In the genomic region with DNA sequence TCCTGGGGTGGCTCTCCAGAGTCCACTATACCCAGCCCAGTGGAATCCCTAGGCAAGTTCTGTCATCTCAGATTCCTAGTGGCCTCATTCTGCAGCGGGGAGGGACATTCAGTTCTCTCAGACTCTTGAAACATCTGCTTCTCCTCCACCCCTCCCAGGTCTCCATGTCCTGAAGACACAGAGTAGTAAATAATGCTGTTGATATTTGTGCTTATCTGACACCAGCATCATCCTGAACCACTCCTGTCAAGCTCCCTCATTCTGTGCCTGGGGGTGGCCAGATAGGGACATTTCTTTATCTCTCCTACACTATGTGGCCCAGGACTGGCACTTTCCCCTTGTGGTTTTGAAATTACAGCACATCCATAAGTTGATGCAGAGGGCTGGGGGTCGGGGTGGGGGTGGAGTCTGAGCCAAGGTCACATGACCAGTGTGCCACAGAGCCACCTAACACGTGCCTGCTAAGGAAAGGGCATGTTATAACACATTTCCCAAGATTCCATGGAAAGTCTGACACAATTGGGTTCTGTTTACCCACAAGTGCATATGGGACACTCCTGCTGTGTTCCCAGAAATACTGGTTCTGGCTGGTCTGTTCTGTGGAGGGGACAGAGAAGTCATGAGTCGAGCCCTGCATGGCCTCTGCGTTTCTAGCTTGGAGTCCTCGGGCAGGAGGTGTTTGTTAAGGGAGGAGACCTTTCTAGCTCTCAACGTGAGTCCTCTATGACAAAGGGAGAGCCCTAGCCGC, we compare ENCODE assay signal across 1 mouse cellular context.
A peak's percentile ranks its signal among the peaks of the same experiment; 100 is the strongest.
TF ChIP-seq lines count a peak whose summit lies in the region.

No protein-coding gene starts in this region.

TF ChIP-seq in MEL, 35 proteins besides CTCF, POLR2A, EP300 and RAD21:
- TF ChIP-seq ETS1 (IDR thresholded peaks at IDR 0.05; ENCODE audit: low read depth, low read length), result peak; percentile 85
- TF ChIP-seq TCF12 (IDR thresholded peaks at IDR 0.05; ENCODE audit: low read depth, low read length), result peak; percentile 97
- peak; percentile 96 for TF ChIP-seq GATA1 (IDR thresholded peaks at IDR 0.05; ENCODE audit: low read depth, low read length)
- TF ChIP-seq MAX (IDR thresholded peaks at IDR 0.05; ENCODE audit: low read length), result peak; percentile 95
- no peak for TF ChIP-seq SMC3 (IDR thresholded peaks at IDR 0.05; ENCODE audit: low read depth, low read length)
- TF ChIP-seq SIN3A (IDR thresholded peaks at IDR 0.05; ENCODE audit: low read length), result peak; percentile 76
- TF ChIP-seq ZKSCAN1 (IDR thresholded peaks at IDR 0.05; ENCODE audit: low read depth, low read length), result no peak
- peak; percentile 62 for TF ChIP-seq RCOR1 (IDR thresholded peaks at IDR 0.05; ENCODE audit: low read depth, low read length)
- no peak for TF ChIP-seq MAFK (IDR thresholded peaks at IDR 0.05; ENCODE audit: borderline replicate concordance, low read depth, low read length)
- no peak for TF ChIP-seq NRF1 (IDR thresholded peaks at IDR 0.05; ENCODE audit: insufficient read depth, low read depth, low read length, poor library complexity, severe bottlenecking)
- peak; percentile 76; the same call in 1 of the 2 replicates for TF ChIP-seq MAZ (IDR thresholded peaks at IDR 0.05; ENCODE audit: low read depth, low read length)
- peak; percentile 14; the same call in 1 of the 2 replicates for TF ChIP-seq CHD2 (IDR thresholded peaks at IDR 0.05; ENCODE audit: low read length)
- TF ChIP-seq MXI1 (IDR thresholded peaks at IDR 0.05; ENCODE audit: low read depth, low read length), result peak; percentile 69; the same call in 1 of the 2 replicates
- TF ChIP-seq MEF2A (IDR thresholded peaks at IDR 0.05; ENCODE audit: extremely low read depth, insufficient replicate concordance, low read depth, low read length, poor library complexity, severe bottlenecking), result no peak
- TF ChIP-seq USF1 (IDR thresholded peaks at IDR 0.05; ENCODE audit: low read depth, low read length), result peak; percentile 95
- TF ChIP-seq MYC (IDR thresholded peaks at IDR 0.05; ENCODE audit: low read depth, low read length), result peak; percentile 84
- no peak for TF ChIP-seq GABPA (IDR thresholded peaks at IDR 0.05; ENCODE audit: low read depth, low read length)
- peak; percentile 93 for TF ChIP-seq TAL1 (IDR thresholded peaks at IDR 0.05; ENCODE audit: low read length)
- TF ChIP-seq CHD1 (IDR thresholded peaks at IDR 0.05; ENCODE audit: low read depth, low read length), result no peak
- TF ChIP-seq UBTF (IDR thresholded peaks at IDR 0.05; ENCODE audit: borderline replicate concordance, insufficient read depth, low read depth, low read length), result no peak
- no peak for TF ChIP-seq ZMIZ1 (IDR thresholded peaks at IDR 0.05; ENCODE audit: low read depth, low read length)
- no peak for TF ChIP-seq TBP (IDR thresholded peaks at IDR 0.05; ENCODE audit: low read depth, low read length)
- peak in 1 of 2 experiments; percentile 81; a peak in 2 of 4 replicates for TF ChIP-seq USF2 (IDR thresholded peaks at IDR 0.05; ENCODE audit: borderline replicate concordance in 1 of 2, insufficient read depth in 1 of 2, low read depth in 1 of 2, low read length in 2 of 2)
- peak; percentile 90 for TF ChIP-seq BHLHE40 (IDR thresholded peaks at IDR 0.05; ENCODE audit: borderline replicate concordance, low read depth, low read length)
